ENCODE assay signal across 14 mouse cellular contexts in the genomic region with DNA sequence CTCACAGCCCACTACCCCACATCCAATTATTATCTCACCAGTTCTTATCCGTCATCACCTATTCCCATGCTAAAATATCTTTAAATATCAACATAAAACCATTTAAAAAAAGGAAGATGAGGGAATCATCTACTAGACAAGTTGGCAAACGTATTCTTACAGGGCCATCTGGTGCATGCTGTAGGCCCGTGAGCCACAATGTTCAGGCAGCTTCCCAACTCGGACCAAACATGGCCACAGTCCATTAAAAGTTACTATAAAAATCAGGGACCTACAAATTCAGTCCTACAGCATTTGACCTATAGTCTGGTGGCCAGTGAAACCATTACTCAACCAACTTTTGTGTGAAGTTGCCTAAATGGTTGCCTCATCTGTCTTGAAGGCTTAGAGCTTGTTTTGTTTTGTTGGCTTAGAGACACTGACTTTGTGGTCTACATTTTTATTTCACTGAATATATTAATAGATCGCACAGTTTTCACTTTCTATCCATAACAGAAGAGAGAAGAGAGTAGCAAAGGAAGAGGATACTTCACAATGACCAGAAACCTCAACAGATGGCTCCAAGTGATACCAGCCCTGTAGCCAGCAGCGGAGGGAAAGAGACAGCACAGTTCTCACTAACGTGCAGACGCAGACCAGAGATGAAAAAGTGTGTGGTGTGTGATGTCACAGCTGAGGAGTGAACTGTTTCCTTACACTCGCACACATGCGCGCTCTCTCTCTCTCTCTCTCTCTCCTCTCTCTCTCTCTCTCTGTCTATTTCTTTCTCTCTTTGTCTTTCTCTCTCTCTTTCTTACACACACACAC. TPM values are rescaled to one million over a fixed set of nuclear protein-coding genes. Genes with fewer than 3 reads are reported as not detected.
DNase-seq lines count a peak whose midpoint lies in the region; ATAC-seq and TF ChIP-seq lines count a peak whose summit lies in the region.
"Had no signal": no experiment of that assay in that cellular context is flagged by ENCODE, and none has a peak within 500 bp of the region (broad histone marks: within the 10 kb centered on the region; RNA-seq: fewer than 3 reads in every experiment).

No protein-coding gene starts in this region.

- H3K4me3 ChIP-seq in liver, embryonic 14.5 days (ENCODE audit: insufficient read depth in 1 of 2, low read depth in 2 of 2, low read length in 2 of 2): no peak overlapping the region
- H3K4me3 ChIP-seq: forebrain, embryonic 12.5 days; kidney, embryonic 15.5 days; stomach, embryonic 15.5 days had no signal

- H3K9me3 ChIP-seq in liver, embryonic 14.5 days (ENCODE audit: control insufficient read depth, low read length): no peaks in the 10 kb centered on the region
- H3K9me3 ChIP-seq: forebrain, embryonic 12.5 days; kidney, embryonic 15.5 days; stomach, embryonic 15.5 days had no signal

- peak; percentile 20 for DNase-seq in CD4-positive helper T cell, adult 2 months (ENCODE audit: low read depth, low spot score)
- peak; percentile 75 for DNase-seq in adipocyte (ENCODE audit: low spot score)
- no peak for DNase-seq in liver, embryonic 14.5 days (ENCODE audit: low read depth in 3 of 3, low spot score in 3 of 3)
- no peak for DNase-seq in embryo, embryonic 10 days (ENCODE audit: low spot score)
- DNase-seq in left cerebral cortex, adult 11 months (ENCODE audit: low spot score): no peak
- DNase-seq in lung, postnatal 10 days: no peak
- DNase-seq: gastrocnemius, postnatal 14 days had no signal

- 27% methylated on average over 11 of the region's 11 CpGs for WGBS in liver, embryonic 14.5 days (ENCODE audit: insufficient replicate concordance)

- no peak overlapping the region for H3K4me2 ChIP-seq in liver, embryonic 14.5 days (ENCODE audit: low read depth)
- H3K4me2 ChIP-seq: forebrain, embryonic 12.5 days; kidney, embryonic 15.5 days; stomach, embryonic 15.5 days had no signal

- no peak overlapping the region for H3K27ac ChIP-seq in liver, embryonic 14.5 days
- H3K27ac ChIP-seq: forebrain, embryonic 12.5 days; hindbrain, postnatal 0 days; kidney, embryonic 15.5 days; stomach, embryonic 15.5 days had no signal

- TF ChIP-seq CTCF in liver, embryonic 14.5 days (IDR thresholded peaks at IDR 0.05; ENCODE audit: low read depth): no peak

- no peak overlapping the region for H3K9ac ChIP-seq in liver, embryonic 14.5 days (replicated peaks)
- H3K9ac ChIP-seq: forebrain, embryonic 12.5 days; kidney, embryonic 15.5 days; stomach, embryonic 15.5 days had no signal

- no peak for TF ChIP-seq EP300 in liver, embryonic 14.5 days (IDR thresholded peaks at IDR 0.05; ENCODE audit: low read depth)

- peak; percentile 52; the same call in 1 of the 2 replicates for ATAC-seq in liver, embryonic 14.5 days (ENCODE audit: insufficient read depth)
- peak; percentile 55; the same call in 1 of the 2 replicates for ATAC-seq in neutrophil, adult 5-6 weeks (ENCODE audit: extremely low read depth, insufficient number of reproducible peaks, low FRiP score, poor library complexity, severe bottlenecking)
- ATAC-seq: hindbrain, postnatal 0 days; lung, postnatal 0 days; midbrain, embryonic 16.5 days had no signal

- peaks cover 0 to 5% of the 10 kb centered on the region in 2 experiments; a peak in 2 of 4 replicates for H3K4me1 ChIP-seq in liver, embryonic 14.5 days (replicated peaks; ENCODE audit: control insufficient read depth in 2 of 2, insufficient read depth in 2 of 2, low read length in 1 of 2)
- H3K4me1 ChIP-seq: forebrain, embryonic 12.5 days; kidney, embryonic 15.5 days; stomach, embryonic 15.5 days had no signal

- no peaks in the 10 kb centered on the region for H3K27me3 ChIP-seq in liver, embryonic 14.5 days (ENCODE audit: control insufficient read depth, insufficient read depth, low read length)
- H3K27me3 ChIP-seq: forebrain, embryonic 12.5 days; kidney, embryonic 15.5 days; stomach, embryonic 15.5 days had no signal

- H3K36me3 ChIP-seq in liver, embryonic 14.5 days (replicated peaks; ENCODE audit: control insufficient read depth, insufficient read depth, low read depth): no peaks in the 10 kb centered on the region
- H3K36me3 ChIP-seq: forebrain, embryonic 12.5 days; stomach, embryonic 15.5 days had no signal

RNA-seq across cellular contexts. Expression of a gene that starts 34.1 kb away (rescaled TPM):
- 0.16 and 0.21 TPM in 2 replicates for polyA plus RNA-seq in liver, embryonic 14.5 days (2012; rRNA removed)
- 0.25 and 0.34 TPM in 2 replicates for polyA plus RNA-seq in liver, embryonic 14.5 days (2014; fragmentation: Nextera tagmentation; extraction: Ambion mirVana)
- total RNA-seq in neutrophil, adult 5-6 weeks (2017): 0.23 and 0.49 TPM in 2 replicates

Comparison
In these comparisons a context has a peak if more than half of its experiments do, and no peak if none do; other contexts are left out.
1. DNase-seq: peak in CD4-positive helper T cell, adult 2 months (single experiment) and adipocyte (single experiment); none in liver, embryonic 14.5 days (0 of 3), embryo, embryonic 10 days (single experiment), left cerebral cortex, adult 11 months (single experiment) and lung, postnatal 10 days (single experiment).